Comparison of ENCODE assay signal across 8 mouse cellular contexts in the genomic region with DNA sequence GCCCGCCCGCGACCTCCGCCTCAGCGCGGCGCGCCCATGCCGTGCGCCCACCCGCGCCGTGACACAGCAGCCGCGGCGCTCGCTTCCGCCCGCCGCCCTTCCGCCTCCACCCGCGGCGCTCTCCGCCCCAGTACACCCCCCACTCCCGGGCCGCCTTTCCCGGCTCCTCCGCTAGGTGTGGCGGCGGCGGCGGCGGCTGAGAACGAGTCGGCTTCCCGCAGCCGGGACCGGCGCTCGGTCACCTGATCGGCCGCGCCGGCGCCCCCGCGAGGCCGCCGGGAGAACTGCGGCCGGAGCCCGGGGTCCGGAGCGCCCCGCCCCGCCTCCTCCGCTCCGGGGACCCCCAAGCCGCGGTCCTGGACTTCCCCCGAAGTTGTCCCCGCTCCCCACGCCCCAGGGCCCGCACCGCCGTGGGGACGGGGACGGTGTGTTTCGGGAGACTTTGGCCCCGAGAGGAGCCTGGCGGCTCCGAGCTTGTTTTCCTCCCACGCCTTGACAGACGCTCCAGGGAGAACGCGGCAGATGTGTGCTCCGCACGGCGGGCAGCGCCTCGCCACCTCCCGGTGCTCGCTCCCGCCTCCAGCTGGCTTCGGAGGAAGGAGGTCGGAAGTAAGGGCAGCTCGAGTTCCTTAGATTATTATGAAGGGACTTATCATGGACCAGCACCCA. TPM values are rescaled to one million over a fixed set of nuclear protein-coding genes. Genes with fewer than 3 reads are reported as not detected.
A peak's percentile ranks its signal among the peaks of the same experiment; 100 is the strongest.
DNase-seq lines count a peak whose midpoint lies in the region; ATAC-seq lines count a peak whose summit lies in the region.

Gene Nckap1 (minus strand): TSS at position 338 of the 669 bp plus-strand sequence.

- H3K9ac ChIP-seq in intestine, embryonic 14.5 days (ENCODE audit: low read length), result peak within 1 kb of the TSS; percentile 98

- DNase-seq in adrenal gland, adult 2 months, result peak; percentile 95
- peak; percentile 91 for DNase-seq in embryo, embryonic 11 days
- peak; percentile 90 for DNase-seq in gastrocnemius, postnatal 25 days
- peak; percentile 93 for DNase-seq in intestine, embryonic 14.5 days (ENCODE audit: low spot score)
- DNase-seq in left cerebral cortex, postnatal 10 days (ENCODE audit: extremely low spot score in 1 of 2, low spot score in 2 of 2), result peak; percentile 80 to 95
- DNase-seq in right cerebral cortex, postnatal 36 days (ENCODE audit: low spot score in 2 of 2), result peak; percentile 73 to 79
- DNase-seq in yolk sac, embryonic 10.5 days (ENCODE audit: low spot score), result peak; percentile 84

- peaks cover 13% of the 10 kb centered on the region for H3K4me1 ChIP-seq in intestine, embryonic 14.5 days (replicated peaks; ENCODE audit: control insufficient read depth, insufficient read depth, low read length)

- peak; percentile 94 for ATAC-seq in intestine, embryonic 14.5 days (replicated peaks; ENCODE audit: low FRiP score, low TSS enrichment, low read depth)
- peak; percentile 87 for ATAC-seq in megakaryocyte-erythroid progenitor cell, adult 5-6 weeks (replicated peaks; ENCODE audit: low FRiP score, low TSS enrichment, poor library complexity, severe bottlenecking)

- intact Hi-C loops in left cerebral cortex, postnatal 10 days (cut with DNase I), result loop anchor here (5.0 kb wide), 1 partner anchor 41 kb away; no protein-coding TSS in a partner anchor

- H3K27me3 ChIP-seq in intestine, embryonic 14.5 days (replicated peaks; ENCODE audit: control insufficient read depth, insufficient read depth, low read length), result no peaks in the 10 kb centered on the region

- no peaks in the 10 kb centered on the region for H3K36me3 ChIP-seq in intestine, embryonic 14.5 days (ENCODE audit: control insufficient read depth, insufficient read depth, low read length)

- H3K9me3 ChIP-seq in intestine, embryonic 14.5 days (ENCODE audit: control insufficient read depth, low read length), result no peaks in the 10 kb centered on the region

- H3K27ac ChIP-seq in intestine, embryonic 14.5 days (ENCODE audit: low read depth), result peak within 1 kb of the TSS; percentile 98

- peak within 1 kb of the TSS; percentile 56 for H3K4me2 ChIP-seq in intestine, embryonic 14.5 days (ENCODE audit: low read length)

- H3K4me3 ChIP-seq in intestine, embryonic 14.5 days (ENCODE audit: low read depth, low read length), result peak within 1 kb of the TSS; percentile 85

- under 1% methylated on average over 70 of the region's 88 CpGs for WGBS in intestine, embryonic 14.5 days

RNA-seq across cellular contexts. Expression of gene Nckap1, which starts in this region (rescaled TPM):
- total RNA-seq in adrenal gland, adult 2 months (2021), result 100 to 1,000 TPM; 133 to 162 TPM
- 13.5 and 18.4 TPM in 2 replicates for polyA plus RNA-seq in adrenal gland, adult 2 months (2012; rRNA removed)
- total RNA-seq in gastrocnemius, postnatal 25 days (2021), result 10 to 100 TPM; 42.1 to 49.0 TPM
- 59.2 and 64.1 TPM in 2 replicates for polyA plus RNA-seq in intestine, embryonic 14.5 days (2014; fragmentation: Nextera tagmentation; extraction: Ambion mirVana)
- total RNA-seq in left cerebral cortex, postnatal 10 days (2021), result 100 to 1,000 TPM; 331 to 338 TPM
- total RNA-seq in megakaryocyte-erythroid progenitor cell, adult 5-6 weeks (2014; fragmentation: Nextera tagmentation), result 24.3 and 32.1 TPM in 2 replicates
- 27.3 and 27.8 TPM in 2 replicates for total RNA-seq in megakaryocyte-erythroid progenitor cell, adult 5-6 weeks (2017)

Comparison
In these comparisons a context has a peak if more than half of its experiments do, and no peak if none do; other contexts are left out.
1. Peak in every context shown above with its lines: DNase-seq, ATAC-seq, H3K4me3 ChIP-seq and H3K27ac ChIP-seq.